Mouse (Mus musculus) limb, embryonic 11.5 days (tissue): ENCODE measurements around the gene Vmn2r29. TPM values are rescaled to one million over a fixed set of nuclear protein-coding genes. Genes with fewer than 3 reads are reported as not detected.
A peak's percentile ranks its signal among the peaks of the same experiment; 100 is the strongest.
"Not testable (repeated sequence)": the region's sequence is repeated elsewhere in the genome, so short reads cannot be mapped to it uniquely, and the experiment has no call there.

Source experiments
- ATAC-seq: fragments of 200-750 bp; cut with Nextera tagmentation; 2 replicates; pipeline ENCODE4 v1.8.0; 2017; ENCODE audit warnings: low read depth; ENCODE audit not compliant: insufficient number of reproducible peaks, low FRiP score, low TSS enrichment
- DNase-seq: peaks from one replicate; pipeline ENCODE4 v3.0.0-alpha.2; 2015; ENCODE audit warnings: low spot score
- H3K27ac ChIP-seq: fragments of 300-500 bp; sonication (generic); replicated peaks from 2 replicates; pipeline ENCODE4 v1.5.1; 2014; ENCODE audit warnings: low read depth, mild to moderate bottlenecking, low read length
- H3K27me3 ChIP-seq: fragments of 300-500 bp; sonication (generic); 2 replicates; pipeline ENCODE4 v1.6.1; 2014; ENCODE audit warnings: mild to moderate bottlenecking, low read length, mixed read lengths; ENCODE audit not compliant: control insufficient read depth, insufficient read depth
- H3K36me3 ChIP-seq: fragments of 300-500 bp; sonication (generic); 2 replicates; pipeline ENCODE4 v1.6.1; 2014; ENCODE audit warnings: mild to moderate bottlenecking, low read length, moderate library complexity, mixed read lengths; ENCODE audit not compliant: control insufficient read depth, insufficient read depth
- H3K4me1 ChIP-seq: fragments of 300-500 bp; sonication (generic); 2 replicates; pipeline ENCODE4 v1.6.1; 2014; ENCODE audit warnings: low read length, mixed read lengths; ENCODE audit not compliant: control insufficient read depth, insufficient read depth
- H3K4me2 ChIP-seq: fragments of 300-500 bp; sonication (generic); 2 replicates; pipeline ENCODE4 v1.6.1; 2014; ENCODE audit warnings: low read depth, mild to moderate bottlenecking, moderate library complexity; ENCODE audit not compliant: severe bottlenecking
- H3K4me3 ChIP-seq: fragments of 300-500 bp; sonication (generic); 2 replicates; pipeline ENCODE4 v1.5.1; 2014; ENCODE audit warnings: low read depth, low read length
- H3K9ac ChIP-seq: fragments of 300-500 bp; sonication (generic); 2 replicates; pipeline ENCODE4 v1.6.1; 2014; ENCODE audit warnings: mild to moderate bottlenecking, low read length
- H3K9me3 ChIP-seq: fragments of 300-500 bp; sonication (generic); 2 replicates; pipeline ENCODE4 v1.6.1; 2016; ENCODE audit warnings: low read length; ENCODE audit not compliant: control insufficient read depth
- WGBS: fragments of 180-500 bp; shearing (Covaris S2); extraction: QIAGEN DNeasy Blood & Tissue Kit; methylation state at CpG from one replicate; pipeline ENCODE4 v1.1.7; 2014; 5-methylcytosine and 5-hydroxymethylcytosine counted together
- polyA plus RNA-seq: library from polyadenylated mRNA; unstranded; fragments of >200 nt; fragmentation: Nextera tagmentation; extraction: Ambion mirVana; gene quantifications from 2 replicates; pipeline ENCODE4 v1.2.1, GENCODE M21; 2014

Vmn2r29 gene
- polyA plus RNA-seq = 0.20 and 0.35 TPM in 2 replicates

DNA sequence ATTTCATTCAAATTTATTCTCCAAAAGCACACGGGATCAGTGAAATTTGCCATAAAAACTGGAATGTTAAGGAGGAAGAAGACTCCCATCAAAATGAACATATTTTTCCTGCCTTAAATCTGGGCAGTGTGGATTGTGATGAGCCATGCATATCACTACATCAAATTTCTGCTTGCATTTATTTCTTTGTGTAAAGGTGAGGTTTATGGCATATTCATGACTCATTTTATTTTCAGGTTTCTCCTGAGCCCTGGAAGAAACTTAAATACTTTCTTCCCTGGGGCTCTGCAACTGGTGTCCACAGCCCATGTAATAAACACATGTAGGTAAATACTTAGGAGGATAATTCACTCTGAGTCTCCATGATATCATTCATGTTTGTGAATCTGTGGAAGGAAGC is at the start of gene Vmn2r29:
Gene Vmn2r29 (minus strand): TSS at position 101 of the 400 bp plus-strand sequence.
- H3K9me3 ChIP-seq, H3K27me3 ChIP-seq, H3K9ac ChIP-seq, DNase-seq, H3K36me3 ChIP-seq, H3K27ac ChIP-seq, H3K4me1 ChIP-seq, ATAC-seq, H3K4me2 ChIP-seq, H3K4me3 ChIP-seq: not testable (repeated sequence)
- WGBS = no CpG with 5 or more reads among the region's 1 CpGs

DNA sequence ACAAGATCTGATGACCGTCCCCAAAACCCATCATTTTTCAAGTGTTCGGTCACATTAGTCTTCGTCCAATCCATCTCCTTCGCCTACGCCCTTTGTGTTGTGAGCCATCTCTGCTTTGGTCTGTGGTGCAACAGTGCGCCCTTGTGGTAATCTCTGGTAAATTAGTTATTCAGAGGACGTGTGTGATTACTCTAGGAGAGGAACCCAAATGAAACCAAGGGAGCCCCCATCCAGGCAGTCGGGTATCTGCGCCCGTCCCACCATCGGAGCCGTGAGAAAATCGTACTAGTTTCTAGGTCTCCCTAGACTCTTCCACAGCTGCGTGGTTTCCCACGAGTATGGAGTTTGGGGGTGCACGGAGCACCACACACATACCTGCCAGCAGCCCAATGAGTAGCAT is 48.5 kb upstream of the Vmn2r29 start:
- peaks cover 3% of the 10 kb centered on the region; the same call in 1 of the 2 replicates for H3K9me3 ChIP-seq
- ATAC-seq = no peak
- H3K27me3 ChIP-seq = no peaks in the 10 kb centered on the region
- H3K36me3 ChIP-seq = no peaks in the 10 kb centered on the region; the same call in 1 of the 2 replicates
- no peaks in the 10 kb centered on the region for H3K4me1 ChIP-seq
- WGBS = 82% methylated on average over 16 of the region's 16 CpGs
- peak; percentile 46 for DNase-seq
- H3K27ac ChIP-seq = no peak overlapping the region
- H3K4me3 ChIP-seq = no peak overlapping the region
- no peak overlapping the region for H3K4me2 ChIP-seq
- H3K9ac ChIP-seq = no peak overlapping the region

DNA sequence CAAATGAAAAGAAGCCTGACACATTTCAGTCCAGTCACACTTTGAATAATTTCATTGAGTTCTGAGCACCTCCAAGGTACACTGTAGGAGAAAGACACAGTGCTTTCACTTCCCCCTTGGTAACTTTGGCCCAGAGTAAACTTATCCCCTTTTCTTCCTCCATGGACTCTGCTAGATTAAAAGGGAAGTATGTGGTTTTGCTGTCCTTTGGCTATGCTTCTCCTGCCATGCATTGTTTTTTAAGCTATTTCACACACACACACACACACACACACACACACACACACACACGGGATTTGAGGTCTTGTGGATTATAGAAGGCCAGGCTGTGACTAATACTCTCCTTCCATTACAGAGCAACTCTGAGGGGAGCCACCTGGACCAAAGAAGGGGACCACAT is 34.3 kb upstream of the Vmn2r29 start:
- Histone ChIP-seq H3K27me3 (no peaks in the 10 kb centered on the region), H3K4me1 (no peaks in the 10 kb centered on the region), H3K36me3 (peaks cover 3% of the 10 kb centered on the region), H3K4me2 (no peak overlapping the region), H3K9me3 (peaks cover 4% of the 10 kb centered on the region; the same call in 1 of the 2 replicates), H3K27ac (no peak overlapping the region), H3K9ac (no peak overlapping the region), H3K4me3 (no peak overlapping the region)
- no peak for ATAC-seq
- DNase-seq = no peak
- 82% methylated on average over 1 of the region's 1 CpGs for WGBS

GRCm38 (mm10) chr7:7277966-7278567 is 30.9 kb upstream of the Vmn2r29 start, which contains the start of gene Gm45844:
Gene Gm45844 (minus strand): TSS chr7:7278289.
- H3K27ac ChIP-seq, H3K36me3 ChIP-seq, H3K4me1 ChIP-seq, H3K9me3 ChIP-seq, H3K27me3 ChIP-seq, H3K9ac ChIP-seq: not testable (repeated sequence)
- peak within 1 kb of the TSS; percentile 10; the same call in 1 of the 2 replicates for H3K4me3 ChIP-seq
- 48% methylated on average over 45 of the region's 45 CpGs for WGBS
- ATAC-seq (peak; percentile 100), DNase-seq (peak; percentile 83)
- H3K4me2 ChIP-seq = peak within 1 kb of the TSS; percentile 15; the same call in 1 of the 2 replicates

- not testable (repeated sequence) for H3K27me3 ChIP-seq, H3K27ac ChIP-seq, H3K9ac ChIP-seq, H3K4me1 ChIP-seq, H3K36me3 ChIP-seq, H3K9me3 ChIP-seq
- peak; percentile 75 for ATAC-seq
- peak; percentile 62 for DNase-seq
- Histone ChIP-seq H3K4me2 (peak overlapping the region; percentile 15; the same call in 1 of the 2 replicates), H3K4me3 (peak overlapping the region; percentile 10; the same call in 1 of the 2 replicates)
- WGBS = 57% methylated on average over 24 of the region's 24 CpGs
Measured at GRCm38 (mm10) chr7:7277556-7277955, 30.4 kb upstream of the Vmn2r29 start.

DNA sequence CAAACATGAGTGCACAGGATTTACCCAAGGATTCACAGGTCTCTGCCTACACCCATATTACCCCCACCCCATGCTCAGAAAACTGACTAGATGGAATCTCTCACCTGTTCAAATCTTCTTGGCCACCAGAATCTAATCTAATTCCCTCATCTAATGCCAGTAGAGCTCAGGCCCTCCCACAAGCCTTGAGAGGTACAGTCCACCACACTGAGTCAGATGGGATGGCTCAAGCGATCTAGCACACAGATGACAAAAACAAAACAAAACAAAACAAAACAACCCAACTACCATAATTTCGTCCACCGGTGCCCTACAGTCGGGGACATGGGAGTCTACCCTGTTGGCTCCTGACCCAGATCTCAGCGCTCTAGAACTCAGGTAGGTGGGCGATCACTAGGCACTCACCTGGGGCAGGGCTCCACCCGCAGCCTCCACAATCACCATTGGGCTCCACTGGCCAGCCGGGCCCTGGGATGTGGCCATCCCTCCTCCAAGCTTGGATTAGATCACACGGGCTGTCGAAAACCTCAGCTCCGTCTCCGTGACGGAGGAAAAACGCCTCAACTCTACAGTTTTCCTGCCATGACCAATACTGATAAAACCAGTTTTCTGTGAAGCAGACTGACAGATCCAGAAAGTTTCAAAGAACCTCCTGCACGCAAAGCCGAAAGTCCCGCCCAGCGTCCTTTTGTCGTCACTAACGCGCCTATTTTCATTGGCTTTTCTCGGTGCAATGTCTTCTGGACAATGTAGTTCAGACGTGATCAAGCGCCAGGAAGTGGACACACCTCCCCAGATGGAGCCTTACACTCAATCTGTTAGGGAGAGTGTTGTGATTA is 37.6 kb downstream of the Vmn2r29 start, which contains the start of gene Zfp772:
Gene Zfp772 (minus strand): TSS at position 686 of the 839 bp plus-strand sequence.
- not testable (repeated sequence) for H3K4me1 ChIP-seq, H3K36me3 ChIP-seq, H3K27me3 ChIP-seq, H3K9me3 ChIP-seq, H3K27ac ChIP-seq, ATAC-seq
- Histone ChIP-seq H3K4me2 (peak within 1 kb of the TSS; percentile 47), H3K9ac (0 out of 2 replicates have a peak within 1 kb of the TSS, but pooled peaks have one; percentile 22), H3K4me3 (peak within 1 kb of the TSS; percentile 43)
- peak; percentile 31 for DNase-seq
- WGBS = under 1% methylated on average over 24 of the region's 24 CpGs

- ATAC-seq = peak; percentile 92
- H3K36me3 ChIP-seq = no peaks in the 10 kb centered on the region; the same call in 1 of the 2 replicates
- DNase-seq = peak; percentile 76
- H3K4me1 ChIP-seq = no peaks in the 10 kb centered on the region
- H3K4me3 ChIP-seq = peak overlapping the region; percentile 37
- no peak overlapping the region for H3K27ac ChIP-seq
- H3K9ac ChIP-seq = 0 out of 2 replicates have a peak overlapping the region, but pooled peaks have one; percentile 45
- H3K9me3 ChIP-seq = no peaks in the 10 kb centered on the region
- H3K4me2 ChIP-seq = peak overlapping the region; percentile 29; the same call in 1 of the 2 replicates
- WGBS = 11% methylated on average over 18 of the region's 18 CpGs
- H3K27me3 ChIP-seq = no peaks in the 10 kb centered on the region
Measured at GRCm38 (mm10) chr7:7188191-7188942, 58.8 kb downstream of the Vmn2r29 start.
